Mouse (Mus musculus) cortical plate, adult 2 months (tissue): ENCODE data around the gene Hes7.

Source experiments
- CTCF ChIP-seq: fragments of 200-500 bp; IDR thresholded peaks from 2 replicates; pipeline ENCODE4 v1.5.1; 2011; ENCODE audit warnings: mild to moderate bottlenecking, control low read depth, low read length; ENCODE audit not compliant: insufficient read depth; ENCODE audit errors: extremely low read depth
- POLR2A ChIP-seq: fragments of 200-500 bp; IDR thresholded peaks from 2 replicates; pipeline ENCODE4 v1.6.1; 2011; ENCODE audit warnings: mild to moderate bottlenecking, low read length, control low read depth; ENCODE audit not compliant: insufficient read depth; ENCODE audit errors: extremely low read depth

DNA sequence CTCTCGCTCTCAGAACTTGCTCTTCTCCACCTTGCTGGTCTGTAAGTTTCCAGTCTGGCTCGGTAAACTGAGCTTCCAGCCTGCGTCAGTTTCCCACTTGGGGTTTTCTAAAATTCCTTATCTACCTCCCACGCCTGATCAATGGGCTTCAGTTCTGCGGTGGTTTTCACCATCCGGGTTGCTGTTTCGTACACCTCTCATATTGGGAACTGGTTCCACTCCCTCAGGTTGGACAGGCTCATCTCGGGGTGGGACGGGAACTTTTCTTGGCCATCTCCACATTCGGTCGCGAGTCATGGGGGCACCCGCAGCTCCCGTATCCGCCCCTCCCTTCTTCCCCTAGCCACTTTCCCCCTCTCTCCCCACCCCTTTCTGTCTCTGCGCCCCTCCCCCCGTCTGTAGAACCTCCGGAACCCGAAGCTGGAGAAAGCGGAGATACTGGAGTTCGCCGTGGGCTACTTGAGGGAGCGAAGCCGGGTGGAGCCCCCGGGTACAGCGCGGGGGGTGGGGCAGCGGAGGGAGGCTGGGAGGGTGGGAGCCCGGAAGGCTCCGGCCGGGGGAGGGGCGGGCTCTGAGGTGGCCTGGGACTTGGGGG lies 1.6 kb downstream of the Hes7 start:
- TF ChIP-seq CTCF (no peak), POLR2A (no peak)
